Mouse (Mus musculus) heart, adult 9 months (tissue): ENCODE results near the gene Unc50.

Source experiments
- DNase-seq, 2 experiments: peaks; one replicate each; pipeline ENCODE4 v3.0.0; 2022; ENCODE audit warnings: low spot score in 2 of 2

Unc50 gene

GRCm38 (mm10) chr1:37486994-37487393 is 57.1 kb downstream of the Unc50 start:
- DNase-seq: no peak

- DNase-seq: no peak
These were observed 58.6 kb downstream of the Unc50 start for GRCm38 (mm10) chr1:37488531-37488930.
